Mouse (Mus musculus) kidney, adult 9 months (tissue): ENCODE measurements around the gene Shank1.
A peak's percentile ranks its signal among the peaks of the same experiment; 100 is the strongest.
"Not testable (repeated sequence)": the region's sequence is repeated elsewhere in the genome, so short reads cannot be mapped to it uniquely, and the experiment has no call there.

Experiments
- DNase-seq: peaks from one replicate; pipeline ENCODE4 v3.0.0; 2022

The Shank1 gene

GRCm38 (mm10) chr7:44309475-44310284 is at the start of gene Shank1:
TSS of gene Shank1 (plus strand) at chr7:44310253.
- no peak for DNase-seq

- DNase-seq = no peak
Measured at GRCm38 (mm10) chr7:44260410-44260809, 49.6 kb upstream of the Shank1 start.

GRCm38 (mm10) chr7:44261147-44261546 is 48.9 kb upstream of the Shank1 start, which contains the start of gene Gm15517:
TSS of gene Gm15517 (plus strand) at chr7:44261447.
- DNase-seq = no peak

DNA sequence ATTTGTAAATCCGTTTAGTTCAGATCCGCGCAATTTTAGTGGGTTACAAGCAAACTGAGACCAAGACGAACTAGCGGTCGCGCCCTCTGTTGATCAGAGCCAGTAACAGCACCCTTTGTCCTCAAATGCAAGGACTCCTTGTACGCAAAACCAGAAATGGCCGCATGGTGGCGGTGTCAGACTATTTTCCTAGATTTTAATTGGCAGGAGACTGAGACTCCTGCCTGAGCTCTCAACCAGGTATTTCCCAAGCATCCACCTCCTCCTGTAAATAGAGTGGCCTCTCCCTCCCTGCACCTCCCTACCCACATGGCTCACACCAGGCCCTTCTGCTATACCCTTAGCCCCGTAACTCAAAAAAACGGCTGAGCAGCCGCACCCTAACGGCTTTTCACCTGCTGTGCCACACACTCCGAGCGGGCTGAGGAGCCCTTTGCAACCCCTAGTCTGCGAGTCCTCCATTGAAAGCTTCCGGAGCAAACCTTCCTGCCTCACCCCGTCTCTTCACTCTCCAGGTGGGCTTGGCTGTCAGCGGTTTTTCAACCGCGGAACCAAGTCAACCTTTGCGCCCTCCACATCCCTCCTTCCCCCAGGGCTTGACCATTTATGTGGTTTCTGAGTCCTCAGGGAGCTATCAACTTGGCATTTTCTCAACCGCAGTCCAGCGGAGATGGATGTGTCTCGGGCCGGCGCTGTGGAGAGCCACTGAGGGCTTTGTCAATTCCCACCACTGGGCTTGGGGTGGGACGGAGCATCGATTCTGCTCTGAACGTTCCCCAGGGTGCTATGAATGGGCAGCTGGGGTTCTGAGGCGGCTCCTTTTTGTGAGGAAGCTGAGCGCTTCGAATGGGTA is 47.0 kb upstream of the Shank1 start:
- DNase-seq = peak; percentile 97

DNA sequence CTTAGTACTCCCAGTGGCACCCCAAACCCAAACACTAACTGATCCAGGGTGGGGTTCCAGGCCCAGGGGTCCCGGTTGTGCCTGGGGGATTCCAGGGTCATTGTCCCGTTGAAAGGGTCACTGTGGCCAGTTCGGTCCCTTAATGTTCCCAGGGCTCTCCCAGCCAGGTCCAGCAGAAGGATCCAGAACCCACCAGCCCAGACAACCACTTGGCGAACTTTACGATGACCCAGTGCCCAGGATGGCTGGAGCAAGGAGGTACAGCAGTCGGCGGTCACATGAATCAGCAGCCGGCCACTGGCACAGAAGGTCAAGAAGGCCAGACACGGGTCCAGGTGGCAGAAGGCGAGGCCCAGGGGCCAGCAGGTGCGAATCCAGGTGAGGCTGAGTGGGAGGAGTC is 41.9 kb upstream of the Shank1 start:
- DNase-seq = no peak

DNA sequence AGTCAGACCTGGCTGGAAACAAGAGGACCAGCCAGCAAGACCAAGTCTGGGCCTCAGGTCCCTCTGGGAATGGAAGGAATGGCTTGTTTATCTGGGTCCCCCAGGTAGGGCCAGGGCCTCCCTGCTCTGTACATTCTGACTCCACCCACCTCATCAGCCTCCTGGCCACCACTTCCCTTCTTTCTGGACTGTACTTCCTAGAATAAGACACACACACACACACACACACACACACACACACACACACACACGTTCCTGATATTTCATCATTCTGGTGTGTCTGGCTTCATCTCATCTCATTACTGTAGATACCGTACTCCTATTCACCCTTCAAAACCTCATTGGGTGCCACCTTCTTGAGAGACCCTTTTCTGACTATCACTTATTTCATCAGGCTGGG is 40.7 kb upstream of the Shank1 start:
- DNase-seq = no peak

DNA sequence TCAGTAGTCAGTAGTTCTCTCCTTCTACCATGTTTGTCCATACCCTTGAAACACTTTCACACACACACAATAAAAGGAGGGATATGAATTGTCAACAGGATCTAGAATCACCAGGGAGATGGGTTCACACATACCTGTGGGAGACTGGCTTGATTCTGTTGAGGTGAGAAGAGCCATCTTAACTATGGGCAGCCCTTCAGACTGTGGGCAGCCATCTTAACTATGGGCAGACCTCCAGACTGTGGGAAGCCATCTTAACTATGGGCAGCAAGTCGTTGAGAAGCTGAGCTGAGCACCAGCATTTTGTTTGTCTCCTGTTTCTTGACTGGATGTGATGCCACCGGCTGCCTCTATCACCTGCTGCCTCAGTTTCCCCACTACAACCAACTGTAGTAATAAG is 38.7 kb upstream of the Shank1 start:
- DNase-seq = peak; percentile 24

- DNase-seq = no peak
Measured at GRCm38 (mm10) chr7:44272546-44272945, 37.5 kb upstream of the Shank1 start.

- DNase-seq = no peak
Measured at GRCm38 (mm10) chr7:44273446-44273845, 36.6 kb upstream of the Shank1 start.

DNA sequence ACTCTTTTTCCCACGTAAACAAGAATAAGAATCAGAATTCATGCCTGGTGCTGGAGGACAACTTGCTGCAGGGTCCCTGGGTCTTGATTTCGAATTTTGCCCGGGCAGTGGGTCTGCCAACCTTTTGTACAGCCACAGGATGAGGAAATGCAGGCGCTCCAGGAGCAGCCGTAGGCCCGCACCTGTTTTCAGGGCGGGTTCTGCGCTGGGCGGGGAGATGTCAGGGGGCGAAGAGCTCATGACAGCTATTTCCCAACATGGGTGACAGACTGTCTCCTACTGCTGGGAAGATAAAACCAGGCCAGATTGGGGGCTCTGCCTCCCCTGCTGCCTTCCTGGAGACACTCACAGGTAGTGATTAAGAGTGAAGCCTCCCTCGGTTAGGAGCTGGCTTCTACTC is 36.0 kb upstream of the Shank1 start:
- no peak for DNase-seq

DNA sequence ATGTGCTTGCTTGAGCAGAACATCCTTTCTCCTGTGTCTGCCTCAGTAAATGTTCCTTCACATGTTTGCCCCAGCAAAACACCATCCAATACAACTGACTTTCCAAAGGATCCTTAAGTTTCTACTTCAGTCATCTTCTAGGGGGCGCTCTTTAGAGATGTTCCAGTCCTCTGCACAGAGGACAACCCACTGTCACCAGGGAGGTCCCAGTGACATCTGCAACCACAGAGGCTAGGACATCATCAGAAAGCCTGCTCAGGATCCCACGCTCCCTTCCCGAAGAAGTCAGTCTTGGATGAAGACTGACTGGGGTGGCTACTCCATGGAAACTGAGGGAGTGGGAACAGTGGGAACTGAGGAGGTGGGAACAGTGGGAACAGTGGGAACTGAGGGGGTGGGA is 34.5 kb upstream of the Shank1 start:
- DNase-seq = no peak

- DNase-seq = no peak
Measured at GRCm38 (mm10) chr7:44276461-44277249, 33.4 kb upstream of the Shank1 start.

GRCm38 (mm10) chr7:44277250-44277622 is 32.8 kb upstream of the Shank1 start:
- peak; percentile 39 for DNase-seq

GRCm38 (mm10) chr7:44280959-44281358 is 29.1 kb upstream of the Shank1 start:
- DNase-seq = no peak

DNA sequence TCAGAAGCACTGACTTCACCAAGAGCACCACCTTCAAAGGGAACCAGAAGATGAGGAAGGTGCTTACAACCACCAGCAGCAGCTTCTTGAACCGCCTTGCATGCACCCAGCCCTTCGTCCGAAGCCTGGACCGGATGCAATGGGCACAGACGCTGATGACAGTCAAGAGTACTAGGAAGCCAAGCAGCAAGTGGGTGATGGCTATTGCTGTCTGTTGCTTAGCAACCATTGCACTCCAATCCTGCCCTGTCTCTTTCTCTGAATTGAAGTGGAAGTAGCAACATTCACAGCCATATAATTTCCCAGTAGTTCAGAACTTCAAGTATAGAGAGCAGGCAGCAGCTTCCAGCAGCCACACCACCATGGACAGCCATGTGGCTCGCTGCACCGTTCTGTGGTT is 28.5 kb upstream of the Shank1 start:
- DNase-seq = no peak

DNA sequence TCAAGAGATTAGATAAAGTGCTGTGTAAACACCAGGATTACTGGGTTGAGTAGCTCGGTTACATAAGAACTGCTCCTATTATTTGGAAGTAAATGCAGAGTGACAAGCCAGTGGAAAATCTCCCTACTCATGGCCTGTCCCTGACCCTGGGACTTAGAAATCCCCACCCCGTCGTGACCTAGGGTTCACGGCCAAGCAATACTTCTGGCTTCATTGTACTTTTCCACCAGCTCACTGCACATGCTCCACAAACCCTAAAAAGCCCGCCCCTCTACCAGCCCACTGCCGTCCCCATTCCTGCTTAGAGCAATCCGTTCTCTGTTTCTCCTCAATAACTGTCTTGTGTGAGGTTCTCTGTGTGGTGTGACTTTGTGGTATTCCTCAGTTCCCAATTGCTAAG is 22.3 kb upstream of the Shank1 start:
- DNase-seq = no peak

DNA sequence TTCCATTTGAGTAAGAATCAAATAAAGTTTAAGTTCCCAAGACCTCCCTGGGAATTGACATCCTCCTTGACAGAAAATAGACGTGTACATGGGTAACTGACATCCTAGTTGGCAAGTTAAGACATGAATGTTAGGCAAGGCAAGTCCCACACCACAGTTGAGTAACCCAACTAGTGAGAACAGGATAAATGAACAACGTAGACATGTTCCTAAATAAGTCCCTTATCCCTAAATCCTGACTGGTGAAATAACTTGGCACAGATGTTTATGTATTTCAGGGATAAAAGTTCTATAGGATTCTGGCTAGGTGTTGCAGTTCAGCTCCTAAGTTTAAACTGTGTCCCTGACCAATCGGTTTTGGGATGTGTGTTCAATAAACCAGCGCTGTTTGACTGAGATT is 19.1 kb upstream of the Shank1 start:
- no peak for DNase-seq

DNA sequence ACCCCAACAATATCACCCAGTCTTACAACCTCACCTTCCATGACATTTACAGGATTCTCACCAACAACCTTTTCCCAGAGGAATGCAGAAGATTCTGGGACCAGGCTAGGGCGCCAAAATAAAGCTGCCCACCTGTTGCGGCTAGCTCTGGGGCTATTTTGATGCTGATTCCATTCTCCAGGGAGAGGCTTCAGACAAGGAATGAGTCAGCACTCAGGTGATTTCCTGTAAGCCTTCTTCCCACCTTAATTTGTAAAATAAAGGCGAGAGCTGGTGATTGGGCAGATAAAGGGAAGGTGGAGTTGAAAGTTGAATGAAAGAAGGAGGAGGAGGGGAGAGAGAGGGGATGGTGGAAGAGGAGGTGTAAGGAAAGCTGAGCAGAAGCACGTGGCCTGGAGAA is 18.6 kb upstream of the Shank1 start:
- no peak for DNase-seq

GRCm38 (mm10) chr7:44297501-44297900 is 12.6 kb upstream of the Shank1 start:
- DNase-seq = not testable (repeated sequence)

GRCm38 (mm10) chr7:44303346-44304340 is 6.4 kb upstream of the Shank1 start:
- DNase-seq = peak; percentile 14

GRCm38 (mm10) chr7:44304463-44304774 is 5.6 kb upstream of the Shank1 start:
- DNase-seq = no peak
